In the genomic region with DNA sequence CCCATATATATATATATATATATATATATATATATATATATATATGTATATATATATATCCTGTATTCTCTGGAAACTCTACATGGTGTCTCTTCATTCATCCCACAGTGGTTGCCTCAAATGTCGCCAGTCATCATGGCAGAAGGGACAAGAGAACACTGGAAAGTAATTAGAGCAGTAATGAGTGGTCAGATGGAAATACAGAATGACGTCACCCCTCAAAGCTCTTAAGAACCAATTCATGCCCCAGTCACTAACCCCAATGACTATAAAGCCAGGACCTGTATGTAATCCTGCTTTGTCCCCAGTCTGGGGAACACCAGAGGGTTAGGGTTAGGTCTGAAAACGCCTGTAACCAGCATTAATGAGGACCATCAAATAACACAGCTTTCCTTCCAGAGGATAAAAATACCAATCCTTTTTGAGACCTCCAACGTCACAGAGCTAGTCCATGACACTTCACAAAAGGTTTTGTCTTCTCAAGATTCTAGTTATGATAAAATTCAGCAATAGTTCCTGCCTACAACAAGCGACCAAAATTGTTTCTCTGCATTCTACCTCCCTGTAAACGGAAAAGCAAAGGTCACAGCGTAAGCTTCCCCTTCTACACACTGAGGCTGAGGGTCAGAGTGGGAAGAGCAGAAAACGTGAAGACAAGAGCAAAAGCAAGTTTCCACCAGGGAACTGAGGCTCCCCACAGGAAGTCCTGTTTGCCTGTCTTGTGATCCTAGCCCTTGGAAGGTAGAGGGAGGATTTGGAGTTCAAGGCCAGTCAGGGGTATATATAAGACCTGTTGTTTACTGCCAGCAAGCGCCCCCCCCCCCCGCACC, we compare ENCODE assay signal across 16 mouse cellular contexts.
DNase-seq lines count a peak whose midpoint lies in the region; ATAC-seq lines count a peak whose summit lies in the region.
"Had no signal": no experiment of that assay in that cellular context is flagged by ENCODE, and none has a peak within 500 bp of the region (broad histone marks: within the 10 kb centered on the region; RNA-seq: fewer than 3 reads in every experiment).

No protein-coding gene starts in this region.

- no peaks in the 10 kb centered on the region for H3K9me3 ChIP-seq in kidney, embryonic 14.5 days (ENCODE audit: control insufficient read depth, low read length)
- no peaks in the 10 kb centered on the region for H3K9me3 ChIP-seq in embryonic facial prominence, embryonic 12.5 days
- H3K9me3 ChIP-seq: heart, embryonic 13.5 days had no signal

- 0 out of 2 replicates have a peak overlapping the region, but pooled peaks have one; percentile 44 for H3K27ac ChIP-seq in kidney, embryonic 14.5 days (ENCODE audit: low read depth, low read length)
- H3K27ac ChIP-seq in embryonic facial prominence, embryonic 12.5 days = 0 out of 2 replicates have a peak overlapping the region, but pooled peaks have one; percentile 25

- H3K4me1 ChIP-seq in kidney, embryonic 14.5 days (ENCODE audit: control insufficient read depth, insufficient read depth, low read length) = peaks cover 49% of the 10 kb centered on the region
- peaks cover 56% of the 10 kb centered on the region for H3K4me1 ChIP-seq in embryonic facial prominence, embryonic 12.5 days

- no peak overlapping the region; the same call in 1 of the 2 replicates for H3K9ac ChIP-seq in kidney, embryonic 14.5 days (ENCODE audit: low read depth, low read length)
- H3K9ac ChIP-seq in embryonic facial prominence, embryonic 12.5 days = no peak overlapping the region
- H3K9ac ChIP-seq: midbrain, embryonic 12.5 days had no signal

- no peaks in the 10 kb centered on the region for H3K27me3 ChIP-seq in kidney, embryonic 14.5 days (ENCODE audit: control insufficient read depth, insufficient read depth, low read length)
- H3K27me3 ChIP-seq in embryonic facial prominence, embryonic 12.5 days = no peaks in the 10 kb centered on the region
- H3K27me3 ChIP-seq: heart, embryonic 13.5 days; midbrain, embryonic 12.5 days had no signal

- WGBS in kidney, embryonic 14.5 days = 62% methylated on average over 10 of the region's 10 CpGs
- 50% methylated on average over 10 of the region's 10 CpGs for WGBS in embryonic facial prominence, embryonic 12.5 days

- no peak overlapping the region for H3K4me3 ChIP-seq in kidney, embryonic 14.5 days (ENCODE audit: low read length)
- no peak overlapping the region for H3K4me3 ChIP-seq in embryonic facial prominence, embryonic 12.5 days
- H3K4me3 ChIP-seq: heart, embryonic 13.5 days; midbrain, embryonic 12.5 days had no signal

- no peak for DNase-seq in kidney, postnatal 14 days
- peak; percentile 35 for DNase-seq in R1 (ENCODE audit: low read depth, low spot score)
- DNase-seq in heart, adult 9 months (ENCODE audit: low spot score in 2 of 2) = no peak
- DNase-seq in spleen, postnatal 14 days (ENCODE audit: low spot score in 2 of 2) = no peak
- DNase-seq: cerebellum, adult 11-12 months; kidney, postnatal 25 days; layer of hippocampus, postnatal 36 days; spleen, adult 18-20 months had no signal

- no peaks in the 10 kb centered on the region for H3K36me3 ChIP-seq in kidney, embryonic 14.5 days (ENCODE audit: control insufficient read depth, insufficient read depth, low read length)
- no peaks in the 10 kb centered on the region for H3K36me3 ChIP-seq in embryonic facial prominence, embryonic 12.5 days
- H3K36me3 ChIP-seq: heart, embryonic 13.5 days; midbrain, embryonic 12.5 days had no signal

- no peak overlapping the region for H3K4me2 ChIP-seq in kidney, embryonic 14.5 days (replicated peaks; ENCODE audit: low read depth, low read length)
- H3K4me2 ChIP-seq in embryonic facial prominence, embryonic 12.5 days (replicated peaks) = no peak overlapping the region
- H3K4me2 ChIP-seq: liver, embryonic 11.5 days had no signal

- no peak for ATAC-seq in kidney, embryonic 14.5 days (ENCODE audit: low FRiP score, low TSS enrichment)
- ATAC-seq in embryonic facial prominence, embryonic 12.5 days (ENCODE audit: insufficient number of reproducible peaks, insufficient read depth, low FRiP score, low TSS enrichment) = no peak
- 0 out of 2 replicates have a peak, but pooled peaks have one; percentile 16 for ATAC-seq in monocyte, adult 5-6 weeks (replicated peaks; ENCODE audit: insufficient number of reproducible peaks, low FRiP score, low TSS enrichment, poor library complexity, severe bottlenecking)
- ATAC-seq: hindbrain, postnatal 0 days; lung, postnatal 0 days had no signal
